Mouse (Mus musculus): ENCODE measurements around the gene Pmvk. TPM values are rescaled to one million over a fixed set of nuclear protein-coding genes. Genes with fewer than 3 reads are reported as not detected.

Gene Pmvk
- polyA plus RNA-seq, 1 experiment from 2014 or later = 50.5 TPM

DNA sequence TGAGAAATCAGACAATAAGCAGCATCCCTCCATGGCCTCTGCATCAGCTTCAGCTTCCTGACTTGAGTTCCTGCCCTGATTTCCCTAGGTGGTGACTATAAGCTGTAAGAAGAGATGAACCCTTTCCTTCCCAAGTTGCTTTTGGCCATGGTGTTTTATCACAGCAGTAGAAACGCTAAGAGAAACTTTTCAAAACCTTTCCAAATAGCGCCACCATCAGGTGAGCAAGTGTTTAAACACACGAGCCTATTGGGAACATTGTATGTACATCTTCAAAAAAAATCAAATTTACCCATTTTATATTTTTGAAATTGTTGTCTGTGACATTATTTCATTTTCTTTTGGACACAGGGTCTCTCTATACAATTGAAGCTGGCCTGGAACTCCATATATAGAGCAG is 42.0 kb downstream of the Pmvk start:
- no peaks in the 10 kb centered on the region for H3K9me3 ChIP-seq (ENCODE audit: control insufficient read depth, low read depth, low read length)
- peaks cover 5% of the 10 kb centered on the region; the same call in 1 of the 2 replicates for H3K4me1 ChIP-seq (ENCODE audit: control insufficient read depth, insufficient read depth, low read length)
- H3K9ac ChIP-seq (replicated peaks; ENCODE audit: low read depth, low read length) = no peak overlapping the region
- WGBS = 60% methylated on average over 3 of the region's 3 CpGs
- no peaks in the 10 kb centered on the region for H3K27me3 ChIP-seq (ENCODE audit: control insufficient read depth, insufficient read depth, low read length)
- no peak overlapping the region for H3K4me2 ChIP-seq (replicated peaks; ENCODE audit: low read depth, low read length)
- no peak for ATAC-seq (ENCODE audit: insufficient number of reproducible peaks, insufficient read depth, low FRiP score, low read depth)
- no peak overlapping the region for H3K27ac ChIP-seq (ENCODE audit: low read length)
- no peaks in the 10 kb centered on the region for H3K36me3 ChIP-seq (ENCODE audit: control insufficient read depth, insufficient read depth, low read length)
- no peak overlapping the region for H3K4me3 ChIP-seq (ENCODE audit: low read depth, low read length)

GRCm38 (mm10) chr3:89499696-89500095 is 45.4 kb downstream of the Pmvk start:
- Histone ChIP-seq H3K4me2 (replicated peaks; ENCODE audit: low read depth, low read length) (no peak overlapping the region), H3K36me3 (ENCODE audit: control insufficient read depth, insufficient read depth, low read length) (no peaks in the 10 kb centered on the region), H3K27me3 (ENCODE audit: control insufficient read depth, insufficient read depth, low read length) (no peaks in the 10 kb centered on the region), H3K4me1 (ENCODE audit: control insufficient read depth, insufficient read depth, low read length) (no peaks in the 10 kb centered on the region), H3K9me3 (ENCODE audit: control insufficient read depth, low read depth, low read length) (no peaks in the 10 kb centered on the region), H3K9ac (replicated peaks; ENCODE audit: low read depth, low read length) (no peak overlapping the region), H3K4me3 (ENCODE audit: low read depth, low read length) (no peak overlapping the region), H3K27ac (ENCODE audit: low read length) (no peak overlapping the region)
- no peak for ATAC-seq (ENCODE audit: insufficient number of reproducible peaks, insufficient read depth, low FRiP score, low read depth)
- WGBS = 54% methylated on average over 7 of the region's 7 CpGs

DNA sequence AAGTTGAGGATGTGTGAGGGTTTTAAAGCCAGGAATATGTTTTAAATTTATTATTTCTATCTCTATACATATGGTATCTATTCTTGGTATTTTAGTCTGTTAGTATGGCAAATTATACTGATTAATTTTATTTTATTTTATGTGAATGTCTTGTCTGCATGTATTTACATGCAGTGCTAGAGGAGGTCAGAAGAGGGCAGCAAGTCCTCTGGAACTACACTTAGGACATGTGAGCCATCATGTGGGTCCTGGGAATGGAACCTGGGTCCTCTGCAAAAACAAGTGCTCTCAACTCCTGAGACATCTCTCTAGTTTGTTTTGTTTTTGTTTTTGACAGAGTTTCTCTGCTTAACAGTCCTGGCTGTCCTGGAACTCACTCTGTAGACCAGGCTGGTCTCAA is 47.1 kb downstream of the Pmvk start:
- H3K4me3 ChIP-seq (ENCODE audit: low read depth, low read length) = no peak overlapping the region
- no peak for ATAC-seq (ENCODE audit: insufficient number of reproducible peaks, insufficient read depth, low FRiP score, low read depth)
- no peaks in the 10 kb centered on the region for H3K9me3 ChIP-seq (ENCODE audit: control insufficient read depth, low read depth, low read length)
- H3K4me2 ChIP-seq (replicated peaks; ENCODE audit: low read depth, low read length) = no peak overlapping the region
- H3K4me1 ChIP-seq (ENCODE audit: control insufficient read depth, insufficient read depth, low read length) = no peaks in the 10 kb centered on the region
- no peak overlapping the region for H3K9ac ChIP-seq (replicated peaks; ENCODE audit: low read depth, low read length)
- no peaks in the 10 kb centered on the region for H3K36me3 ChIP-seq (ENCODE audit: control insufficient read depth, insufficient read depth, low read length)
- no peak overlapping the region for H3K27ac ChIP-seq (ENCODE audit: low read length)
- no peaks in the 10 kb centered on the region for H3K27me3 ChIP-seq (ENCODE audit: control insufficient read depth, insufficient read depth, low read length)

DNA sequence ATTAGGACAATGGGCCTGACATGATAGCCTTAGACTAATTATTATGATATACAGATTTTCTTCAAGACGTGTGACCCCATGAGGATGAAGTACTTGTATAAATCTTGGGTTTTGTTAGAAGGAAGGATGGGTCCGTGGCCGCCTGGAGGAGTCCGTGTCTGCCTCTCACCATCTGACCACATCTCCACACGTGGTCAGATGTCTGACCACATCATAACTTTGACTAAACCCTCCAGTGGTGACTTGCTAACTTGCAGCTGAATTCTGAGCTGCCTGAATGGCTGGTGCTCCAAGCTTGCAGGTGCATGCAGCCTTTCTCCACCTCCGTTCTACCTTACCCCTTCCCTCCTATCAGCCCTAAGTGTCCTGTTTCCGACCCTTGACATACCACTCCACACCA is 48.2 kb downstream of the Pmvk start:
- Histone ChIP-seq H3K27ac (ENCODE audit: low read length) (no peak overlapping the region), H3K4me1 (ENCODE audit: control insufficient read depth, insufficient read depth, low read length) (no peaks in the 10 kb centered on the region), H3K4me3 (ENCODE audit: low read depth, low read length) (no peak overlapping the region), H3K9ac (replicated peaks; ENCODE audit: low read depth, low read length) (no peak overlapping the region), H3K4me2 (replicated peaks; ENCODE audit: low read depth, low read length) (no peak overlapping the region), H3K27me3 (ENCODE audit: control insufficient read depth, insufficient read depth, low read length) (no peaks in the 10 kb centered on the region), H3K36me3 (ENCODE audit: control insufficient read depth, insufficient read depth, low read length) (no peaks in the 10 kb centered on the region), H3K9me3 (ENCODE audit: control insufficient read depth, low read depth, low read length) (no peaks in the 10 kb centered on the region)
- no peak for ATAC-seq (ENCODE audit: insufficient number of reproducible peaks, insufficient read depth, low FRiP score, low read depth)
- 76% methylated on average over 7 of the region's 7 CpGs for WGBS

GRCm38 (mm10) chr3:89508041-89508440 is 53.7 kb downstream of the Pmvk start:
- ATAC-seq (ENCODE audit: insufficient number of reproducible peaks, insufficient read depth, low FRiP score, low read depth) = no peak
- Histone ChIP-seq H3K27ac (ENCODE audit: low read length) (no peak overlapping the region), H3K4me2 (replicated peaks; ENCODE audit: low read depth, low read length) (no peak overlapping the region), H3K36me3 (ENCODE audit: control insufficient read depth, insufficient read depth, low read length) (no peaks in the 10 kb centered on the region), H3K4me1 (ENCODE audit: control insufficient read depth, insufficient read depth, low read length) (no peaks in the 10 kb centered on the region), H3K27me3 (ENCODE audit: control insufficient read depth, insufficient read depth, low read length) (no peaks in the 10 kb centered on the region), H3K9me3 (ENCODE audit: control insufficient read depth, low read depth, low read length) (no peaks in the 10 kb centered on the region), H3K9ac (replicated peaks; ENCODE audit: low read depth, low read length) (no peak overlapping the region), H3K4me3 (ENCODE audit: low read depth, low read length) (no peak overlapping the region)
- 45% methylated on average over 9 of the region's 9 CpGs for WGBS

GRCm38 (mm10) chr3:89510979-89511378 is 56.6 kb downstream of the Pmvk start:
- H3K4me1 ChIP-seq (ENCODE audit: control insufficient read depth, insufficient read depth, low read length) = no peaks in the 10 kb centered on the region
- no peaks in the 10 kb centered on the region for H3K9me3 ChIP-seq (ENCODE audit: control insufficient read depth, low read depth, low read length)
- no peak for ATAC-seq (ENCODE audit: insufficient number of reproducible peaks, insufficient read depth, low FRiP score, low read depth)
- no peak overlapping the region for H3K9ac ChIP-seq (replicated peaks; ENCODE audit: low read depth, low read length)
- no peak overlapping the region for H3K4me3 ChIP-seq (ENCODE audit: low read depth, low read length)
- H3K27ac ChIP-seq (ENCODE audit: low read length) = no peak overlapping the region
- no peaks in the 10 kb centered on the region for H3K36me3 ChIP-seq (ENCODE audit: control insufficient read depth, insufficient read depth, low read length)
- no peaks in the 10 kb centered on the region for H3K27me3 ChIP-seq (ENCODE audit: control insufficient read depth, insufficient read depth, low read length)
- WGBS = 32% methylated on average over 4 of the region's 4 CpGs
- H3K4me2 ChIP-seq (replicated peaks; ENCODE audit: low read depth, low read length) = peak overlapping the region; percentile 15; the same call in 1 of the 2 replicates

GRCm38 (mm10) chr3:89511400-89511799 is 57.1 kb downstream of the Pmvk start:
- H3K36me3 ChIP-seq (ENCODE audit: control insufficient read depth, insufficient read depth, low read length) = no peaks in the 10 kb centered on the region

DNA sequence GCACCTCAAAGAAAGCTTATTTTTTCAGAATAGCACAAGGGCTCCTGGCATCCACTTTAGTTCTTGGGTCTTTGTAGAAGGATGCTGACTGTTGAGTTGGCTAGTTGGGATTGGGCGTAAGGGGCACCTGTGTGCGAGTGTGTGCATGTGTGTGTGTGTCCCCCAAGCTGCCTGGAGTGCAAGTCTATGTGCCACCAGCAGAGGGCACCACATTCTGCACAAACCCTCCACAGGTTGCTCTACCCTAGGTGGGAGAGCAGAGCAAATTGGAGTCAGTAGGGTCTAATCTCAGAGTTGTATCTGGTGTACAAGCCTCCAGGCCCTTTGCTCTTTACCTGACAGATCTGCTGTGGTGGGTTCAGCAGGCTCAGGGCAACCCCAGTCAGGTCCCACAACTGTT is 57.9 kb downstream of the Pmvk start:
- Histone ChIP-seq H3K4me3 (ENCODE audit: low read depth, low read length) (no peak overlapping the region), H3K27me3 (ENCODE audit: control insufficient read depth, insufficient read depth, low read length) (no peaks in the 10 kb centered on the region), H3K27ac (ENCODE audit: low read length) (no peak overlapping the region), H3K36me3 (ENCODE audit: control insufficient read depth, insufficient read depth, low read length) (no peaks in the 10 kb centered on the region), H3K9ac (replicated peaks; ENCODE audit: low read depth, low read length) (no peak overlapping the region), H3K9me3 (ENCODE audit: control insufficient read depth, low read depth, low read length) (peaks cover 7% of the 10 kb centered on the region; the same call in 1 of the 2 replicates), H3K4me1 (ENCODE audit: control insufficient read depth, insufficient read depth, low read length) (no peaks in the 10 kb centered on the region), H3K4me2 (replicated peaks; ENCODE audit: low read depth, low read length) (no peak overlapping the region)
- WGBS = 93% methylated on average over 2 of the region's 2 CpGs
- ATAC-seq (ENCODE audit: insufficient number of reproducible peaks, insufficient read depth, low FRiP score, low read depth) = no peak

More at GRCm38 (mm10) chr3:89511400-89511799, 57.1 kb downstream of the Pmvk start:
- H3K27me3 ChIP-seq (ENCODE audit: control insufficient read depth, insufficient read depth, low read length) = no peaks in the 10 kb centered on the region
- peaks cover 3% of the 10 kb centered on the region; the same call in 1 of the 2 replicates for H3K9me3 ChIP-seq (ENCODE audit: control insufficient read depth, low read depth, low read length)
- 34% methylated on average over 15 of the region's 15 CpGs for WGBS
- no peak overlapping the region for H3K27ac ChIP-seq (ENCODE audit: low read length)
- peak overlapping the region; percentile 15; the same call in 1 of the 2 replicates for H3K4me2 ChIP-seq (replicated peaks; ENCODE audit: low read depth, low read length)
- no peaks in the 10 kb centered on the region for H3K4me1 ChIP-seq (ENCODE audit: control insufficient read depth, insufficient read depth, low read length)
- no peak for ATAC-seq (ENCODE audit: insufficient number of reproducible peaks, insufficient read depth, low FRiP score, low read depth)
- no peak overlapping the region for H3K9ac ChIP-seq (replicated peaks; ENCODE audit: low read depth, low read length)
- H3K4me3 ChIP-seq (ENCODE audit: low read depth, low read length) = no peak overlapping the region

- H3K4me3 ChIP-seq (ENCODE audit: low read depth, low read length) = no peak overlapping the region
- ATAC-seq (ENCODE audit: insufficient number of reproducible peaks, insufficient read depth, low FRiP score, low read depth) = no peak
- H3K4me1 ChIP-seq (ENCODE audit: control insufficient read depth, insufficient read depth, low read length) = no peaks in the 10 kb centered on the region
- no peaks in the 10 kb centered on the region for H3K36me3 ChIP-seq (ENCODE audit: control insufficient read depth, insufficient read depth, low read length)
- no peaks in the 10 kb centered on the region for H3K27me3 ChIP-seq (ENCODE audit: control insufficient read depth, insufficient read depth, low read length)
- H3K9ac ChIP-seq (replicated peaks; ENCODE audit: low read depth, low read length) = no peak overlapping the region
- H3K4me2 ChIP-seq (replicated peaks; ENCODE audit: low read depth, low read length) = no peak overlapping the region
- H3K9me3 ChIP-seq (ENCODE audit: control insufficient read depth, low read depth, low read length) = peaks cover 7% of the 10 kb centered on the region; the same call in 1 of the 2 replicates
- no peak overlapping the region for H3K27ac ChIP-seq (ENCODE audit: low read length)
- 63% methylated on average over 11 of the region's 11 CpGs for WGBS
Observed at GRCm38 (mm10) chr3:89515444-89515843, 61.1 kb downstream of the Pmvk start.
